Mouse (Mus musculus) stomach, postnatal 0 days (tissue): ENCODE data around the gene Magt1. TPM values are rescaled to one million over a fixed set of nuclear protein-coding genes. Genes with fewer than 3 reads are reported as not detected.
A peak's percentile ranks its signal among the peaks of the same experiment; 100 is the strongest.

Experiments used
- ATAC-seq: fragments of 200-750 bp; cut with Nextera tagmentation; 2 replicates; pipeline ENCODE4 v1.8.0; 2017; ENCODE audit not compliant: low FRiP score, low TSS enrichment
- DNase-seq: peaks from one replicate; pipeline ENCODE4 v3.0.0-alpha.2; 2016; ENCODE audit warnings: low spot score
- H3K27ac ChIP-seq: fragments of 300-500 bp; sonication (generic); replicated peaks from 2 replicates; pipeline ENCODE4 v1.5.1; 2014; ENCODE audit warnings: mild to moderate bottlenecking, control low read depth
- H3K27me3 ChIP-seq: fragments of 300-500 bp; sonication (generic); 2 replicates; pipeline ENCODE4 v1.6.1; 2014; ENCODE audit warnings: low read length; ENCODE audit not compliant: control insufficient read depth, insufficient read depth
- H3K36me3 ChIP-seq: fragments of 300-500 bp; sonication (generic); 2 replicates; pipeline ENCODE4 v1.6.1; 2014; ENCODE audit warnings: low read length, mixed read lengths; ENCODE audit not compliant: control insufficient read depth, insufficient read depth
- H3K4me1 ChIP-seq: fragments of 300-500 bp; sonication (generic); replicated peaks from 2 replicates; pipeline ENCODE4 v1.6.1; 2014; ENCODE audit warnings: antibody characterized with exemption; ENCODE audit not compliant: control insufficient read depth, insufficient read depth
- H3K4me2 ChIP-seq: fragments of 300-500 bp; sonication (generic); replicated peaks from 2 replicates; pipeline ENCODE4 v1.6.1; 2014; ENCODE audit warnings: low read depth, mild to moderate bottlenecking, control low read depth, moderate library complexity
- H3K4me3 ChIP-seq: fragments of 300-500 bp; sonication (generic); 2 replicates; pipeline ENCODE4 v1.5.1; 2014; ENCODE audit warnings: low read depth, low read length, control low read depth
- H3K9ac ChIP-seq: fragments of 300-500 bp; sonication (generic); 2 replicates; pipeline ENCODE4 v1.6.1; 2014; ENCODE audit warnings: mild to moderate bottlenecking, low read length, control low read depth, mixed read lengths
- H3K9me3 ChIP-seq: fragments of 300-500 bp; sonication (generic); 2 replicates; pipeline ENCODE4 v1.6.1; 2016; ENCODE audit warnings: low read length; ENCODE audit not compliant: control insufficient read depth
- CTCF ChIP-seq: IDR thresholded peaks from 2 replicates; pipeline ENCODE4 v1.5.1; 2016; ENCODE audit warnings: antibody characterized with exemption, low read depth, mild to moderate bottlenecking, moderate library complexity
- EP300 ChIP-seq: optimal IDR thresholded peaks from 2 replicates; pipeline ENCODE3; 2016; ENCODE audit warnings: antibody characterized with exemption
- WGBS: fragments of 180-500 bp; shearing (Covaris S2); extraction: QIAGEN DNeasy Blood & Tissue Kit; methylation state at CpG from one replicate; pipeline ENCODE4 v1.1.7; 2014; 5-methylcytosine and 5-hydroxymethylcytosine counted together
- polyA plus RNA-seq: library from polyadenylated mRNA; unstranded; fragments of >200 nt; fragmentation: Nextera tagmentation; extraction: Ambion mirVana; gene quantifications from 2 replicates; pipeline ENCODE4 v1.2.1, GENCODE M21; 2015

Magt1 gene
- polyA plus RNA-seq, 1 experiment from 2014 or later, result 45.3 TPM

DNA sequence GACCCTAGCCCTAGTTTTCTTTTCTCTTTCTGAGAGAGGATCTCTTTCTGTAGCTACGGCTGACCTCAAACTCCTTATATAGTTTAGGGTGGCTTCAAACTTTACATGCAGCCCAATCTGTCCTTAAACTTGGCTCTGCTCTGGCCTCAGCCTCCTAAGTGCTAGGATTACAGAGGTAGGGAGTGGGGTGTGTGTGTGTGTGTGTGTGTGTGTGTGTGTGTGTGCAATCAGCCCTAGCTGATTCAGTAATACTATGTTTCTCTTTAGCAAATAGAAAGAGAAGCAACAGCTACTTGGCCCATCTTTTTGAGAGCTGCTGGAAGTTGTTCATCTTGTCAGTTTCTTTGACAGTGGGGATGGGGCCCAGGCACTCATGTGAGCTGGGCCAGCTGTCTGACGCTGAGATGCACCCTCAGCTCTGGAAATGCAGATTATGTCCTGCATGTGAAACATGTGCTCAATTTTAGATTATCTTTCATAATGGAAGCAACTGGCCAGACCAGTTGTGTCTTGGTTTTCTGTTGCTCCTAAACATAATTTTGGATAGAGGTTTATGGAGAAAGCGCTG, 25.6 kb upstream of the Magt1 start:
- Histone ChIP-seq H3K27ac (no peak overlapping the region), H3K4me2 (no peak overlapping the region), H3K27me3 (no peaks in the 10 kb centered on the region), H3K9ac (no peak overlapping the region), H3K4me3 (no peak overlapping the region), H3K36me3 (no peaks in the 10 kb centered on the region), H3K4me1 (no peaks in the 10 kb centered on the region), H3K9me3 (no peaks in the 10 kb centered on the region)
- ATAC-seq (0 out of 2 replicates have a peak, but pooled peaks have one; percentile 45), DNase-seq (no peak)
- TF ChIP-seq EP300, result no peak
- no peak for TF ChIP-seq CTCF
- 48% methylated on average over 3 of the region's 3 CpGs for WGBS

- no peaks in the 10 kb centered on the region for H3K36me3 ChIP-seq
- H3K27ac ChIP-seq, result no peak overlapping the region
- 59% methylated on average over 2 of the region's 2 CpGs for WGBS
- no peak overlapping the region for H3K9ac ChIP-seq
- no peaks in the 10 kb centered on the region for H3K27me3 ChIP-seq
- no peaks in the 10 kb centered on the region for H3K4me1 ChIP-seq
- H3K4me2 ChIP-seq, result no peak overlapping the region
- no peak overlapping the region for H3K4me3 ChIP-seq
- no peak for ATAC-seq
- H3K9me3 ChIP-seq, result no peaks in the 10 kb centered on the region
- no peak for DNase-seq
- TF ChIP-seq CTCF (no peak), EP300 (no peak)
These were observed 24.0 kb upstream of the Magt1 start for GRCm38 (mm10) chrX:106035727-106036126.

GRCm38 (mm10) chrX:106031124-106031523, 19.4 kb upstream of the Magt1 start:
- Histone ChIP-seq H3K4me3 (no peak overlapping the region), H3K27ac (no peak overlapping the region), H3K4me2 (no peak overlapping the region), H3K27me3 (no peaks in the 10 kb centered on the region), H3K9me3 (no peaks in the 10 kb centered on the region), H3K36me3 (no peaks in the 10 kb centered on the region), H3K4me1 (no peaks in the 10 kb centered on the region), H3K9ac (no peak overlapping the region)
- TF ChIP-seq EP300 (no peak), CTCF (no peak)
- ATAC-seq, result no peak
- no peak for DNase-seq

DNA sequence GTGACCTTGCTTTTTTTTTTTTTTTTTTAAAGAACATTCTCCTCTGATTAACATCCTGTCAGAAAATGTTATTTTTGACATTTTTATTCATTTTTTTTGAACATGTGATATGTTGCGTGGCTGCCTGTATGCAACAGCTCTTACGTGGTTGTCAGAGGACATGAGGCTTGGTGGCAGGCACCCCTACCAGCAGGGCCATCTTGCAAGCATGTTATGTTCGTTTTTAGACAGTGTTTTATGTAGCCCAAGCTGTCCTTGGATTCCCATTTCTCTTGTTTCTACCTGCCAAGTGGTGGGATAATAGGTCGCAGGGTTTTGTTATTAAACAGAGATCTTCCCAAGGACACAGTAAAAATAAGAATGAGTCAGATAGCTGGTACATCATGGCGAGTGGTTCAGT, 18.5 kb upstream of the Magt1 start:
- no peaks in the 10 kb centered on the region for H3K36me3 ChIP-seq
- H3K9me3 ChIP-seq, result no peaks in the 10 kb centered on the region
- no peak overlapping the region for H3K4me2 ChIP-seq
- H3K4me3 ChIP-seq, result no peak overlapping the region
- ATAC-seq (no peak), DNase-seq (no peak)
- 61% methylated on average over 5 of the region's 5 CpGs for WGBS
- TF ChIP-seq CTCF (no peak), EP300 (no peak)
- H3K27ac ChIP-seq, result no peak overlapping the region
- no peaks in the 10 kb centered on the region for H3K27me3 ChIP-seq
- H3K4me1 ChIP-seq, result no peaks in the 10 kb centered on the region
- no peak overlapping the region for H3K9ac ChIP-seq

- peak overlapping the region; percentile 78 for H3K27ac ChIP-seq
- TF ChIP-seq EP300 (no peak), CTCF (no peak)
- no peaks in the 10 kb centered on the region for H3K9me3 ChIP-seq
- WGBS, result 17% methylated on average over 8 of the region's 8 CpGs
- H3K27me3 ChIP-seq, result no peaks in the 10 kb centered on the region
- no peak for DNase-seq
- no peaks in the 10 kb centered on the region for H3K4me1 ChIP-seq
- no peaks in the 10 kb centered on the region for H3K36me3 ChIP-seq
- H3K4me2 ChIP-seq, result peak overlapping the region; percentile 43
- ATAC-seq, result peak; percentile 23
- H3K4me3 ChIP-seq, result peak overlapping the region; percentile 54
- H3K9ac ChIP-seq, result peak overlapping the region; percentile 57
These were observed 15.6 kb upstream of the Magt1 start for GRCm38 (mm10) chrX:106027343-106027674.

DNA sequence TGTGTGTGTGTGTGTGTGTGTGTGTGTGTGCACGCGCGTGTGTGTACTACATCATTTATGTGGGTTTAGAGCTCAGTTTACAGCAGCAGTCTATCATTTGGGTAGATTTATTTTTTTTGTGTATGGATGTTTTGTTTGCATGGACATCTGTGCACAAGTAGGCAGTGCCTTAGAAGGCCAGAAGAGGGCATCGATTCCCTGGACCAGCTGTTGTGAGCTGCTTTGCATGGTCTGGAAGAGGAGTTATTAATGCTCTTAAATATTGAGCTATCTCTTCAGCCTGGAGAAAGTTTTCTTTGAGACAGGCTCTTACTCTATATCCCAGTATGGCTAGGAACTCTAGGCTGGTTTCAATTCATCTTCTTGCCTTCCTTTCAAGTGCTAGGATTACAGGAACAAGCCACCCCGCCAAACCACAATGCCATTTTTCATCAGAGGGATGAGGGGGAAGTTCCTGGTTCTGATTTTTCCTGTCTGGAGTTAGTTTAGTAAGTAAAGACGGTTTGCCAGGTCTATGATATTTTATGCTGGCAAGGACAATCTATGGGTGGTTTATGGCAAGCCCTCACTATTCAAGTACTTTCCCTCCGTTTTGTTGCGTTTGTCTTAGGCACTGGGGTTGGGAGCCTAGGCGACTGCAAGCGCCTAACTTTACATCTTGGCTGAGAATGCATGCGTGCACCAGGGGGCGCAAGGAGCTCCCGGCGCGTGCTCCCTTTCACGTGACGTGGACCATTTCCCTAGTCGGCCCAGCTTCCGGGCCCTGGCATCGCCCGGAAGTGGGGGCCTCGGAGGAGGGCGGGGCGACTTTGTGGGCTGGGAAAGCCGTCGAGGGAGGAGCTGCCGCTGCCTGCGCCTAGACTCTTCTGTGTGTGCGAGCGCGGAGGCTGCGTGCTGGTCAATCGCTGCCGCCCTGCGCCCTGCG, 15.0 kb upstream of the Magt1 start, which contains the start of gene Atp7a:
Gene Atp7a, plus strand, starts transcription at position 859 of the 925 bp plus-strand sequence.
- no peaks in the 10 kb centered on the region for H3K36me3 ChIP-seq
- ATAC-seq, result peak; percentile 99
- WGBS, result 15% methylated on average over 36 of the region's 36 CpGs
- peak within 1 kb of the TSS; percentile 78 for H3K27ac ChIP-seq
- H3K9ac ChIP-seq, result peak within 1 kb of the TSS; percentile 57
- peak within 1 kb of the TSS; percentile 54 for H3K4me3 ChIP-seq
- H3K27me3 ChIP-seq, result no peaks in the 10 kb centered on the region
- TF ChIP-seq EP300 (no peak), CTCF (peak; percentile 86)
- no peaks in the 10 kb centered on the region for H3K9me3 ChIP-seq
- H3K4me2 ChIP-seq, result peak within 1 kb of the TSS; percentile 46
- no peaks in the 10 kb centered on the region for H3K4me1 ChIP-seq
- peak; percentile 94 for DNase-seq
